Mouse (Mus musculus) ovary, adult 18-20 months (tissue): ENCODE results near the gene Ergic1.

Source experiments
- DNase-seq: peaks from one replicate; pipeline ENCODE4 v3.0.0; 2022; ENCODE audit warnings: low spot score, mixed read lengths

Gene Ergic1

GRCm38 (mm10) chr17:26575786-26576690 is 14.7 kb downstream of the Ergic1 start:
- DNase-seq: no peak

- peak; percentile 31 for DNase-seq
Observed at GRCm38 (mm10) chr17:26576833-26577232, 15.5 kb downstream of the Ergic1 start.

- no peak for DNase-seq
Observed at GRCm38 (mm10) chr17:26577309-26577708, 16.0 kb downstream of the Ergic1 start.

GRCm38 (mm10) chr17:26578162-26578561 is 16.9 kb downstream of the Ergic1 start:
- DNase-seq: no peak

GRCm38 (mm10) chr17:26578771-26579170 is 17.5 kb downstream of the Ergic1 start:
- no peak for DNase-seq

GRCm38 (mm10) chr17:26579396-26579795 is 18.1 kb downstream of the Ergic1 start:
- no peak for DNase-seq

GRCm38 (mm10) chr17:26580873-26581401 is 19.6 kb downstream of the Ergic1 start:
- DNase-seq: no peak

- peak; percentile 55 for DNase-seq
Observed at GRCm38 (mm10) chr17:26582297-26582696, 21.0 kb downstream of the Ergic1 start.

GRCm38 (mm10) chr17:26583056-26583455 is 21.8 kb downstream of the Ergic1 start:
- DNase-seq: no peak

GRCm38 (mm10) chr17:26583606-26584005 is 22.3 kb downstream of the Ergic1 start:
- DNase-seq: no peak

GRCm38 (mm10) chr17:26584063-26584462 is 22.8 kb downstream of the Ergic1 start:
- no peak for DNase-seq

GRCm38 (mm10) chr17:26584558-26585136 is 23.4 kb downstream of the Ergic1 start:
- DNase-seq: peak; percentile 40

GRCm38 (mm10) chr17:26587961-26588487 is 26.7 kb downstream of the Ergic1 start:
- no peak for DNase-seq

GRCm38 (mm10) chr17:26592510-26592909 is 31.2 kb downstream of the Ergic1 start:
- peak; percentile 20 for DNase-seq

- DNase-seq: no peak
Observed at GRCm38 (mm10) chr17:26593199-26593598, 31.9 kb downstream of the Ergic1 start.

GRCm38 (mm10) chr17:26594171-26594570 is 32.9 kb downstream of the Ergic1 start:
- no peak for DNase-seq

GRCm38 (mm10) chr17:26594958-26595357 is 33.7 kb downstream of the Ergic1 start:
- DNase-seq: no peak

- no peak for DNase-seq
Observed at GRCm38 (mm10) chr17:26595448-26596167, 34.3 kb downstream of the Ergic1 start.

GRCm38 (mm10) chr17:26596168-26596658 is 34.9 kb downstream of the Ergic1 start:
- no peak for DNase-seq

- no peak for DNase-seq
Observed at GRCm38 (mm10) chr17:26596856-26597481, 35.7 kb downstream of the Ergic1 start.

- no peak for DNase-seq
Observed at GRCm38 (mm10) chr17:26598845-26599244, 37.6 kb downstream of the Ergic1 start.
